Mouse (Mus musculus) small intestine, adult 2 months (tissue): ENCODE results near the gene Paip2b.

Source experiments
- CTCF ChIP-seq: fragments of 200-500 bp; IDR thresholded peaks from 2 replicates; pipeline ENCODE4 v1.5.1; 2012; ENCODE audit warnings: low read depth, mild to moderate bottlenecking, control low read depth, inconsistent platforms, low read length, moderate library complexity, mixed read lengths; ENCODE audit not compliant: insufficient replicate concordance, insufficient read length; ENCODE audit errors: extremely low read depth
- POLR2A ChIP-seq: fragments of 200-500 bp; IDR thresholded peaks from 2 replicates; pipeline ENCODE4 v1.6.1; 2012; ENCODE audit warnings: low read depth, mild to moderate bottlenecking, control low read depth, inconsistent platforms, low read length, moderate library complexity

GRCm38 (mm10) chr6:83846141-83846540 is 14.6 kb upstream of the Paip2b start:
- no peak for TF ChIP-seq POLR2A
- TF ChIP-seq CTCF: no peak
